Mouse (Mus musculus) megakaryocyte progenitor cell, adult 5-6 weeks (primary cell): Measurements from ENCODE around the gene Syngr4. TPM values are rescaled to one million over a fixed set of nuclear protein-coding genes. Genes with fewer than 3 reads are reported as not detected.

ENCODE experiments used
- ATAC-seq: replicated peaks from 2 replicates; pipeline ENCODE4 v1.8.0; 2016; ENCODE audit warnings: mild to moderate bottlenecking, moderate TSS enrichment, inconsistent platforms; ENCODE audit not compliant: poor library complexity
- total RNA-seq, 2 experiments: library from RNA; stranded (forward) in 1 of 2; stranded (reverse) in 1 of 2; fragments of 157-497, 149-512 nt in 1 of 2; fragments of 200-1000 nt in 1 of 2; gene quantifications; 2 replicates each; pipeline versions ENCODE4 v1.2.3 to v1.2.4; 2015 to 2017

The Syngr4 gene
- total RNA-seq, 2 experiments from 2014 or later = 1.3 TPM; not detected in 1

DNA sequence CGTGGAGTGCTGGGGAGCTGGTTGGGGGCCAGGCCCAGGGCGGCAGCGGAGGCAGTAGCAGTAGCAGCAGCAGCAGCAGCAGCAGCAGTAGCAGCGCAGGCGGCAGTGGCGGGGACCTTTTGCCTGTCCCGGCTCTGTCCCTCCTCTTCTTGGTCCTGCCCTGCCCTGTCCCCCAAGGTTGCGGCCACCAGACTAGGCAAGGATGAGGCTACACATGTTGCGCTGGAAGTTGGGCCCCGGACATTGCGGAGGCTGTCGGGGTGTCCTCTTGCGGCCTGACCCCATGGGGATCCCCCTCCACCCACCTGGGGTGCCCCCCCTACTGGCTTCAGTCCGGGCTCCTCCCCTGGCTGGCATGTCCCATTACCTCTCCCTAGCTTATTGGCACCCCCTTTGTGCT, 26.7 kb downstream of the Syngr4 start:
- no peak for ATAC-seq

DNA sequence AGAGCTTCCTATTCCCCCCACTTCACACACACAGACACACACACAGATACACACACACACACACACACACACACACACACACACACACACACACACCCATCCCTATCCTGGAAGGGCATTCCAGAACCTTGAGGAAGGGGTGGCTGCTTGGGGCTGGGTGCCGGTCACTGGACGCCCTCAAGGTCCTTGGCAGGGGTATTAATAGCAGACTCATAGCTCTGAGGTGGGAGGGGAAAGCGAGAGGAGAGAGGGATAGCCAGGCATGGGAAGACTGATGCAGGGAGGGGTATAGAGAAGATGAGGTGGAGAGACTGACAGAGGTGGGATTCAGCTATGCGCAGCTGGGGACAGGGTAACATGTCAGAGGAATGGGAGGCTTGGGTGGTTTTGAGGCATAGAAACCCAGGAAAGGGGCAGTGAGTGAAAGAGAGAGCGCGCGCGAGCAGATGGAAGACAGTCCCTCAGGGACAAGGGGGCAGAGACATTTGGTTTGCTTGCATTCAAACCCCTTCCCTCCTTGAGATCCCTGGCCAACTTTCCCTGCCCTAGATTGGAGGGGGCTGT, 27.3 kb downstream of the Syngr4 start:
- no peak for ATAC-seq

GRCm38 (mm10) chr7:45867871-45868270, 28.6 kb downstream of the Syngr4 start:
- ATAC-seq = no peak

GRCm38 (mm10) chr7:45865925-45866910, 30.3 kb downstream of the Syngr4 start:
- ATAC-seq = peak; percentile 89

DNA sequence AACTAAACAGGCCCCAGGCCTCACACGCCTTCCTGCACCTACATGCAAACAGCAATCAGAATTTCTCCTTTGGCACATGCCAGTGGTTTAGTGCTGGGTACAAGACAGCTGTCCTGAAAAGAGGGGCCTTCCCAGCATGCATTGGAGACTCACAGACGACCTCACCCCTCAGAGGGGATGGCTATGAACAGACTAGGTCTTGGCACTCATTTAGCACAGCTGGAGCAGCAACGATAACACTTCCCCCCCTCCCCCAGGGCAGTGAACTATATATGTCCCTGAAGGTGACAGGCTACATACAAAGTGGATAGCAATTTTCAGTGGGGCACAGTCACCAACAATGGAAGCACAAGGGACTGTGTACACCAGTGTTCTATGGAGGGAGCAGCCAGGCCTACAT, 32.1 kb downstream of the Syngr4 start:
- no peak for ATAC-seq

- no peak for ATAC-seq
Observed at GRCm38 (mm10) chr7:45862804-45863203, 33.7 kb downstream of the Syngr4 start.

DNA sequence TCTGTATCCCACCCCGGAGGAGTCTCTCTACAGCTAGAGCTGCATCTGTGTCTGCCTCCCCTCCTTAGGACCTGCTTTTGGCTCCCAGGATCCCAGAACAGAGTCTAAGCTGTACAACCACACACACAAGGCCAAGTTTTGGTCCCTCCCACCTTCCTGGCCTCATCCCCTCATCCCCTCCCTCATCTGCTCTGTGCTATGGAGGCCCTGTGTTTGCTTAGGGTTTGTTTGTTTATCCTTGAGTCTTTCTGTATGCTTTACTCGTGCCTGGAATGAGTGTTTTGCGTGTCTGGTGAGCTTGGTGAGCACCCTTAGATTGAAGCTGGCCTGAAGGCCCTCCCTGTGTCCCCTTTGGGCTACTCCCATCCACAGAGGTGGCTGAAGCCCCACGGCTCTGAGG, 37.5 kb downstream of the Syngr4 start:
- no peak for ATAC-seq

GRCm38 (mm10) chr7:45856950-45857901, 39.3 kb downstream of the Syngr4 start:
- peak; percentile 58 for ATAC-seq

DNA sequence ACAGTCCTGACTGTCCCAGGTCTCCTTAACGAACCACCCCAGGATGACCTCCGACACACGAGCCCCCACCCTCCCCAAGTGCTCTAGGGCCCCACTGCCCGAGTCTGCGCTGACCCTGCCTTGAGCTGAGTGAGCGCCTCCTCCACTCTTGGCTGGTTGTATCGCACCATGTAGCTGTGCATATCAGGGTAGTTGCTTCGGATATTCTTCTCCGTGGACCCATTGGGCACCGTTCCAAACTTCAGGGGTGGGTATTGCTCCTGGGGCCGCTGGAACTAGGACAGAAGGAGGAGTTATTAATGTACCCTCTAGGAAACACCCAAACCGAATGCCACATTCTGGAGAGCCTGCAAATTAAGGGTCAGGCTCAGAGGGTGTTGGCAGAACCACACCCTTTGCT, 43.4 kb downstream of the Syngr4 start:
- ATAC-seq = no peak

- no peak for ATAC-seq
Observed at GRCm38 (mm10) chr7:45850661-45851060, 45.9 kb downstream of the Syngr4 start.

GRCm38 (mm10) chr7:45848447-45849027, 48.0 kb downstream of the Syngr4 start:
- ATAC-seq = no peak

DNA sequence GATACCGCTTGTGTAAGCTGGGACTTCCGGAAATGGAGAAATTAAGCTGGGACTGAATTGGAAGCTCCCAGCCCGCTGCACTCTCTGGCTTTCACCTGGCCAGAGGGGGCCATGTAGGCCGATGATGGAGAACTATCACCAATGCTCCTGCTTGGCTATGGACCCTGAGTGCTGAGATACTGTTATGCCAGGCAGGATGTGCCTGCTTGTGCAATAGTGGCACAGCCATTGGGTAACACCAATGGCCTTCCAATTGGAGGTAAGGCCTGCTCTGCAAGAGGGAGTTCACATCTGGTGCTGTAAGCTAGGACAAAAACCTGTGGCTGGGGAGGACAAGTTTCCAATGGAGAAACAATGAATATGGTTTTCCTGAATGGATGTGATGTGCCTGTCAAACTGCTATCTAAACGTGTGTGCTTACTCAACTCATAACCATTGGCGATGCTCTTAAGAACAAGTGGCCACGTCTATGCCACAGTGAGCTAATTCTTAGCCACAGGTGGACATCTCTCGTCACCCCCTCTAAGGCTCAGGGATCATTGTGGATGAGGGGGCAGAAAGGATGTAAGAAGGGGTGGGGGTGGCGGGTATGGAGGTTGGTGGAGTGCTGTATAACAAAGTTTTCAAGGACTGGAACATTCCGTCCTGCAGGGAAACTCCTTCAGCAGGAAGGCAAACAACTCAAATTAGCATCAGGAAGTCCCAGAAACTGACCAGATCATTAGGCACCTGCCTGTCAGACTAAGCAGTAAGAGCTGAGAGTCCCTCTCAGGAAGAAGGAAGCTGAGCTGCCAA, 53.4 kb downstream of the Syngr4 start:
- ATAC-seq = peak; percentile 52

Other genes starting within 250 kb of the Syngr4 start
- not detected in 2 replicates for gene Fut2, start 230.3 kb downstream of the Syngr4 start, total RNA-seq (2015)
- not detected in 2 replicates for gene Fut2, start 230.3 kb downstream of the Syngr4 start, total RNA-seq (2017)
- not detected in 2 replicates for gene Ntn5, start 212.7 kb downstream of the Syngr4 start, total RNA-seq (2015)
- gene Ntn5, start 212.7 kb downstream of the Syngr4 start, total RNA-seq (2017) = not detected in 2 replicates
- gene Sec1, start 202.3 kb downstream of the Syngr4 start, total RNA-seq (2015) = not detected in 2 replicates
- not detected in 2 replicates for gene Sec1, start 202.3 kb downstream of the Syngr4 start, total RNA-seq (2017)
- not detected in 2 replicates for gene Car11, start 196.9 kb downstream of the Syngr4 start, total RNA-seq (2015)
- gene Car11, start 196.9 kb downstream of the Syngr4 start, total RNA-seq (2017) = not detected in 2 replicates
- 3.6 and 5.6 TPM in 2 replicates for gene Dbp, start 191.6 kb downstream of the Syngr4 start, total RNA-seq (2015)
- gene Dbp, start 191.6 kb downstream of the Syngr4 start, total RNA-seq (2017) = 6.2 and 7.2 TPM in 2 replicates
- gene Rpl18, start 181.3 kb downstream of the Syngr4 start, total RNA-seq (2015) = 1,825 and 1,988 TPM in 2 replicates
- 1,777 and 2,306 TPM in 2 replicates for gene Rpl18, start 181.3 kb downstream of the Syngr4 start, total RNA-seq (2017)
- 10.6 and 14.5 TPM in 2 replicates for gene Sphk2, start 178.7 kb downstream of the Syngr4 start, total RNA-seq (2015)
- 9.8 and 10.2 TPM in 2 replicates for gene Sphk2, start 178.7 kb downstream of the Syngr4 start, total RNA-seq (2017)
- gene Fam83e, start 175.5 kb downstream of the Syngr4 start, total RNA-seq (2015) = 0.54 and 0.78 TPM in 2 replicates
- 0.37 and 0.51 TPM in 2 replicates for gene Fam83e, start 175.5 kb downstream of the Syngr4 start, total RNA-seq (2017)
- not detected in 2 replicates for gene Spaca4, start 170.9 kb downstream of the Syngr4 start, total RNA-seq (2015)
- gene Spaca4, start 170.9 kb downstream of the Syngr4 start, total RNA-seq (2017) = not detected in 2 replicates
- gene Lmtk3, start 113.0 kb downstream of the Syngr4 start, total RNA-seq (2015) = 0.07 TPM in 2 replicates
- gene Lmtk3, start 113.0 kb downstream of the Syngr4 start, total RNA-seq (2017) = not detected in 2 replicates
- 1.2 and 1.7 TPM in 2 replicates for gene Sult2b1, start 112.0 kb downstream of the Syngr4 start, total RNA-seq (2015)
- 1.9 and 6.4 TPM in 2 replicates for gene Sult2b1, start 112.0 kb downstream of the Syngr4 start, total RNA-seq (2017)
- 17.9 and 26.3 TPM in 2 replicates for gene Cyth2, start 82.1 kb downstream of the Syngr4 start, total RNA-seq (2015)
- 32.4 and 34.5 TPM in 2 replicates for gene Cyth2, start 82.1 kb downstream of the Syngr4 start, total RNA-seq (2017)
- gene Kcnj14, start 71.9 kb downstream of the Syngr4 start, total RNA-seq (2015) = 0.05 TPM in 2 replicates
- not detected in 2 replicates for gene Kcnj14, start 71.9 kb downstream of the Syngr4 start, total RNA-seq (2017)
- gene Grwd1, start 65.8 kb downstream of the Syngr4 start, total RNA-seq (2015) = 22.6 and 25.1 TPM in 2 replicates
- 24.2 and 26.9 TPM in 2 replicates for gene Grwd1, start 65.8 kb downstream of the Syngr4 start, total RNA-seq (2017)
- 113 and 145 TPM in 2 replicates for gene Kdelr1, start 23.9 kb downstream of the Syngr4 start, total RNA-seq (2015)
- 68.3 and 73.1 TPM in 2 replicates for gene Kdelr1, start 23.9 kb downstream of the Syngr4 start, total RNA-seq (2017)
- not detected in 2 replicates for gene Grin2d, start 18.3 kb downstream of the Syngr4 start, total RNA-seq (2015)
- gene Grin2d, start 18.3 kb downstream of the Syngr4 start, total RNA-seq (2017) = under 0.01 TPM in 1 of 2 replicates, not detected in the other
- 5.3 TPM in 2 replicates for gene Tmem143, start 227 bp upstream of the Syngr4 start, total RNA-seq (2015)
- gene Tmem143, start 227 bp upstream of the Syngr4 start, total RNA-seq (2017) = 8.1 and 17.2 TPM in 2 replicates
- 238 and 280 TPM in 2 replicates for gene Emp3, start 24.7 kb upstream of the Syngr4 start, total RNA-seq (2015)
- gene Emp3, start 24.7 kb upstream of the Syngr4 start, total RNA-seq (2017) = 186 and 203 TPM in 2 replicates
- 0.99 and 2.0 TPM in 2 replicates for gene Ccdc114, start 27.4 kb upstream of the Syngr4 start, total RNA-seq (2015)
- gene Ccdc114, start 27.4 kb upstream of the Syngr4 start, total RNA-seq (2017) = 2.6 and 3.3 TPM in 2 replicates
- not detected in 2 replicates for gene Abcc6, start 133.6 kb upstream of the Syngr4 start, total RNA-seq (2015)
- gene Abcc6, start 133.6 kb upstream of the Syngr4 start, total RNA-seq (2017) = not detected in 2 replicates
- gene Nomo1, start 137.0 kb upstream of the Syngr4 start, total RNA-seq (2015) = 38.6 and 39.3 TPM in 2 replicates
- 53.2 and 57.4 TPM in 2 replicates for gene Nomo1, start 137.0 kb upstream of the Syngr4 start, total RNA-seq (2017)
- not detected in 2 replicates for gene Kcnj11, start 204.1 kb upstream of the Syngr4 start, total RNA-seq (2015)
- gene Kcnj11, start 204.1 kb upstream of the Syngr4 start, total RNA-seq (2017) = not detected in 2 replicates